Mouse (Mus musculus): ENCODE measurements around the gene Klhl1.

Klhl1 gene

DNA sequence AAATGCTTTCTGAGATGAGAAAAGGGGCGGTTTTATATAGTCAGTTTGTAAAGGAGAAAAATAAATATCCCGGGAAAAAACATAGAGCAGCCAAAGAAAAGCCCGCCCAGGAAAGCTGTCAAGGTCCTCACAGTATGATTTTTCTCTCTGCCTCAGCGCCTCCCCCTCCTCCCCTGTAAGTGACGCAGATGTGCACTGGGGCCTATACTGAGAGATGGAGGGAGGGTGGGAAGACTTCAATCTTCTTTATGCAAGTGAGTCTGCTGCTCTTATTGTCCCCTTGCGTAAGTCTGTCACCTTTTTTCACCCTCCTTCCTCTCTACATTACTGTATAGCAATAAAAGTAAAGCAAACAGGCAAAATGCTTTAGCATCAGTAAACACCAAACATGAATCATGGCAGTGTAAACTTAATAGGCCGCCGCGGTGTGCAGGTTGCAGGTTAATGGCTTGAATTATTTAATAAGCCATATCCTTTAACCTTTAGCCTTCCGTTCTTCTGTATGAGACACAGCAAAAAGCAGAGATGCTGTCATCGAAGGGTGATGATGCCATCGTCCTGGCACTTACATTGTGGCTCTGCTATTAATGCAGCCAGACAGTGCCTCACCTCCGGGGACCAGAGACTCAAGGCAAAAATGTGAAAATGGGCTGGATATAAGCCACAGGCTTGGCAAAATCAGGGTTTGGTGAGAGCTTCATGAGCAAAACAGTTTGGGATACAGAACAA is at the start of gene Klhl1:
Gene Klhl1 (minus strand): TSS at position 149 of the 729 bp plus-strand sequence.
- DNase-seq (ENCODE audit: low spot score), result no peak

DNA sequence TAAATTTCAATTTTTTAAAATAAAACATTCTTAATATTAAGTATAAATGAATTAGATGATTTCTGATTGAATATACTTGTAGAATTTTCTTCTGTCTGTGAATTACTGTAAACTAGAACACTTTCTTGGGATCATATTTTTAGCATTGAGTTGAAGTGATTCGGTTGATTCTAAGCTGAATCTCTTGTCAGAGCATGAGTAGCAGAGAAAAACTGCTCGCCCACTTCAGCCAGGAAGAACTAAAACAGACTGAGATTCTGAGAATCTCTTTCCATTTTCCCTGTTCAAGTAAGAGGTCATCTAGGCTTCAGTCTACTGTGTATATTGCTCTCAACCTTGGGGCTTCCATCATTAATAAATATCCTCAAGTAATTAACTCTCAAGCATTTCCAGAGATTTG is 34.8 kb upstream of the Klhl1 start:
- DNase-seq (ENCODE audit: low spot score), result no peak

DNA sequence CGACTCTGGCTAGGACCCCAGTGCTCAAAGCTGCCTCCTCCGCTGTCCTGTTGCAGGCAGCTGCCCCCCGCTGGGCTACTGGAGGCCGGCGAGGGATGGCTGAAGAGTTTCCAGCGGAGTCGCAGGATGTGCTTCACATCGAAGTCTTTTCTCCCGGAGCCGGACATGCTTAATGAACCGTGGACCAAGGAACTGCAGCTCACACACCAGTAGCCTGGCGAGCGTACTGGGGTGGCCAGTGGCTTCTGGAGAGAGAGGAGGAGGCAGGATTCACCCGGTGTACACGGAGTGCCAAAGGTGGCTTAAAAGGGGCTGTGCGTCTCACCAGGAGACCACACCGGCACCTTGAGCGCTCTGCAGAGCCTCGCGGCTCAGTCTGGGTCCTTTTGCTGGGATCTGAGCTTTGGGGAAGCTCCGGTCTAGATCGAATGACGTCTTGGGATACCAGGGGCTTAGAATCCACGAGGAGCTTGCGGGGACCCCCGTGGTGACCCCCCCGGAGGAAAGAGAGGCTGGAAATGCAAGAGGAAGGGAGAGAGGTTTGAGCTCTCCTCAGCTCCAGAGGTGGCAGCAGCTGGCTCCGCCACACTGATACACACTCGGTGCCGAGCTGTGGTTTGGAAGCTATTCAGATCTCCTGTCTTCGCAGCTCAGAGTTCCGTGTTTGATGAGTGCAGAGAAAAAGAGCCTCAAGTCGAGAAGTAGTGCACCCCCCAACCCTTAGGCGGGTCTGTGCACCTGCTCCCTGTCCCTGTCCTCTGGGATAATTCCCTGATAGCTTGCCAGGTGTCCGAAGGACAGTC is 550 bp downstream of the Klhl1 start:
- DNase-seq (ENCODE audit: low spot score), result peak; percentile 35

DNA sequence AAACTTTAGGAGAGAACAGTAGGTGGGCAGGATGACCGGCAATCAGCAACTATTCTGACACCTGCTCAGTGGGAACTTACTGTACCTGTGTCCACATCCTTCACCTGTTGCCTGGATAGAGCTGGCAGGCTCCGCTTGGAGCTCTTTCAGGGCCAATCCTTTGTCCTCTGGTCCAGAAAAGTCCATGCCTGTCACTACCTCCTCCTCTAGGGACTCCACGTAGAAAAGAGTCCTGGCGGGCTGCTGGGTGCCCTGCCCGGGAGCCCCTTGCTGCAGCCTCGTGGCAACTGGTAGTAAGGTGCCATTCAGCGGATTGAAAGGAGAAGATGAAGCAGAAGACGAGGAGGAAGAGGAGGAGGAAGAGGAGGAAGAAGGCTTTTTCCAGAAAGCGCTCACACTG is 1.2 kb downstream of the Klhl1 start:
- no peak for DNase-seq (ENCODE audit: low spot score)

DNA sequence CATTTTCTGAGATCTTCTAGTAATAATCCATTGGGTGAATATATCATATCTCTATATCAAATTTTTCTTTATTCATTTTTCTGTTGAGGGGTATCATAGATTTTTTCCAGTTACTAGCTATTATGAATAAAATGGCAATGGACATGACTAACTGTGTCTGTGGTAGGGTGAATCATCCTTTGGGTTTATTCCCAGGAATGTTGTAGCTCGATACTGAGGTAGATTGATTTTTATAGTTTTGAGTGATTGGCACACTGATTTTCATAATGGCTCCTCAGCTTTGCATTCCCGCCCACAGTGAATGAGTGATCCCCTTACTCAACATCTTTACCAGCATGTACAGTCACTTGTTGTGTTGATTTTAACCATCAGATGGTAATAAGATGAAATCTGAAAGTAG is 19.0 kb downstream of the Klhl1 start:
- DNase-seq (ENCODE audit: low spot score), result no peak

DNA sequence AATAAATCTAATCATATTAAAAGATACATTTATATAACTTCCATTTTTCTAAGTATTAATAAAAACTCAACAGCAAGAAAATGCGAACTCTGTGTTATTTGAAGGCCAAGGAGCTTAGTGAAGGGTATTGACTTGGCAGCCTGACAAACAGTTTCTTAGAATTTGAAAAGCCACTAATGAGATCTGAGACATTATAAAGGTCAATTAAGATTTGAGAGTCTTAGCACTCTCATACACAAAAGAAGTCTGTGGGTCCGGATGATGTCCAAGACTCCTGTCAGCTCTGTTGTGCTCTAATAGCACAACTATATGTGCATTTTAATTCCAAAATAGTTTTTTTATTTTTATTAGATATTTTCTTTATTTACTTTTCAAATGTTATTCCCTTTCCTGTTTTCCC is 47.1 kb downstream of the Klhl1 start:
- DNase-seq (ENCODE audit: low spot score), result no peak

DNA sequence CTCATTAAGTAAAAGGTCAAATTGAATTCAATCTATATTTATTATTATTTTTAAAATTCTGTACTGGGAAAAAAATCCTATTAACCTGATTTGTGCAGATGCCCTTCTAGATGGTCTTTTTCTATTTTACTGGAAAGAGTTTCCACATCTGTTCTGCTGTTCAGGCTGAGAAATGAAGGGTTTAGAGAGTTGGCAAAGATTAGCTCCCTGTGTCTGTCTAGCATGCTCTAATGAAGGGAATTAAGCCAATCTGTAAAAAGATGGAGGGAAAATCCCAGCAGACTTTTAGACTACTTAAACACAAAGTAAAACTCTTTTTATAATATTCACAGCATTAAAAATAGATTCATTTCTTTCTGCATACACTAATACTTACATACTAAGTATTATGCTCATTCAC is 47.6 kb downstream of the Klhl1 start:
- no peak for DNase-seq (ENCODE audit: low spot score)

DNA sequence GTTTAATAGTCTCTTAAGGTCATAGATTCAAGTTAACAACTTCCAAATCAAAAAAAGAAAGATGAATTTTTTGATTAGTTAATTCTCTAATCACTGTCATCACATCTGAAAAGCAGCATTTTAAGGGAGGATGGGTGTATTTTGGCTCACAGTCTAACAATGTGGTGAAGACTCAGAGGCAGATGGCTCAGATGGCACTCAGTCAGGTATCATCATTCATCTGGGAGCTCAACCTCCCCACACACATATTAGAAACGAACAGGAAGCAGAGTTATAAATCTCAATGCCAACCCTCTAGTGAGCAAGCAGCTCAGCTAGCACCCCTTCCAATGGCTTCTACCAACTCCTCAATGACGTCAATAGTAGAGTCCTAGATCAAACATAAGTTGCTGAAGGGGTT is 57.1 kb downstream of the Klhl1 start:
- DNase-seq (ENCODE audit: low spot score), result no peak

DNA sequence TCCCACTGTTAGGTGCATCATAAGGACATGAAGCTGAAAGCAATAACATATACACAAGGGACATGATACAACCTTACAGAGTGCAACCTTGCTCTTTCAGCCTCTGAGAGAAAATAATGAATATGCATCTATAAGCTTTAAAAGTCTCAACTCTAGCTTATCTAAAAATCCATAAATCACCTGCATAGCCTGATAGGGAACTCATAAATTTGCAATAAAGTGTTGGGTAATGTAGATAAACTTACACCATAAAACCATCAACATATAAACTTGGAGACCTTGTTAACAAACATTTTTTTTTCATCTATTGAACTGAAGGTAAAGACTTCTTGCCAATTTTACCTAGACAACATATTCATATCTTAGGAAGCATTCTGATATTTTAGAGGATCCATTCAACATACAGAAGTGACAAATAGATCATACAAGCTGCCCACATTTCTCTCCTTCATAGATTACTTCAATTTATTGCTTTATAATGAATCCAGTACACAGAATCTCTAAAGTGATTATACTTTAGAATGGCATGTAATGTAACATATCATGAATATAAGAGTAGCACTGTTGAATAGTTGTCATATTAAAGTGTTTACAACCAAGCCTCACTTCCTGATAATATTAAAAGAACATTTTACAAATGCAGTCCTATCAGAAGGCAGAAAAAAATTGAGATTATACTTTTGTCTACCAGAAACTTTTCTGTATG is 126.7 kb downstream of the Klhl1 start:
- no peak for DNase-seq (ENCODE audit: low spot score)

DNA sequence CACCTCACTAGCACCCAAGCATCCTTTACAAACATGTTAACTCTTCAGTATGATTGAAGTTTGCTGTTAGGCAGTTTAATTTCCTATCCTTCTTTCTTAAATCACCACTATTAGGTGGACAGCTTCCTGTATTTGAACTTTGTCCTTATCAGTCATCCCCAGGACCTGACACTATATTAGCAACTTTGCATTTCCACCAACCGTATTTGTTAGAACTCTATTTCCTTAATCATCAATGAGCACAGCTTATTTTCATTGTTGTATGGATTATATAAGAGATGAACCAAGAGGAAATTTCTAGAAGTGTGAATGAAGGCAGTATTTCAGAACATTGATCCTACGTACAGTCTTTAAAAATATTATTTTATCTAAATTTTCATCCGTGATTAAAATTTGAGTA is 156.2 kb downstream of the Klhl1 start:
- DNase-seq (ENCODE audit: low spot score), result no peak

DNA sequence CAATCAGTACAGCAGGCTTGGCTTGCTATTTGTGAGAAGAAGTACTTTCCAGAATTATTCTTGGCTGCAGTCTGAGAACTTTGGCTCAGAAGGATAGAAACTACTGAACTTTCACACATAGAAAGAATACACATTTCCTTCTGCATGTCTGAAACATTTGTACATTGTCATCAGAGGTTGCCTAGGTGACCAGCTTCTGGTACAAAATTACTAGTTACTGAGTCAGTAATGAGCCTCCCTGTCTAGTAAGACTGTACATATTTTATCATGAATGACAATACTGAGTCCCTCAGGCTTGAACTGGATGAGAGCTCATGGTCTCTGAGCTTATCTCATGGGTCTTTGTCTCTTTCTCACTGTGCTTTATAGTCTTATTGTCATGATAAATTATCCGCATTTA is 170.7 kb downstream of the Klhl1 start:
- DNase-seq (ENCODE audit: low spot score), result no peak

DNA sequence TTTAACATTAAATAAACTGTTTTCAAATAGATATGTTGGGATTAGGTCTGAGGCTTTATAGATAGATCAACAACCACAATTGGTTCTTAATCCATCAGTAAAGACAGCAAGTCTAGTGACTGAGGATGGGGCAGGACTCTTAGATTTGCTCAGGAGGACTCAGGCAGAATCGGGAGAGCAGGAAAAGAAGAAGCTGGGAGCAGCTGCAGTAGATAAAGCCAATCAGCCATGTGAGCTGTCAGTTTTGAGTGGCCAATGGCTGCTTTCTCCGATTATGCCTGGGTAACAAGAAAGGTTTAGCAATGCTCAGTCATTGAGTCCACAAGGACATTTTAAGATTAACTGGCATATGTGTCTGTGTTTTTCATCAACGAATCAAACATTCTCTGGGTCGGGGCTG is 187.8 kb downstream of the Klhl1 start:
- DNase-seq (ENCODE audit: low spot score), result no peak

DNA sequence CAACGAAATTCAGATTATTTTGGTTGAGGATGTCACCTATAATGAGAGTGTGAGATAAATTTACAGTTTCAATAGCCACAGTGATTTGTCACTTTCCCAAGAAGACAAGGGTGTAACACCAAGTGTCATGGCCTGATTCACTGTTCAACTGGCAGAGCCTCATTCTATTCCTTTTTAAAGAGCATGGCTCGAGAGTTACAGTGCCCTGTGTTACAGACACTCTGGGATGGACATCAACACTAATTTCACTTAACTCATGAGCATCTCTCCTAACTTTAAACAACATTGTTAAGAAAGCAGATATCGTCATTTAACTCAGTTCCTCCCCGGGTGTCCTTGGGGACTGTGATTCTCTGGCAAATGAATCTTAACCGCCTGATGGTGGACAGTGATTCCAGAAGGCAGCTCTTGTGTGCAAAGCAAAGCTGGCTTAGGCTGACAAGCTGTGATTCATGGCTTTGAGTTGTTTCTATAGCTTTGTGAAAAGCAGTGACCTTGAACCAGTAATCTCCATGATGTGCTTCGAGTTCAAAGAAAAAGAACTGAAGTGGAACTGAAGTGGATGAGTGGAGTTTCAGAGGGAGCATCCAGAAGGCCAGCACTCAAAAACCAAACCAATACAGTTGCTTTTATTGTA is 301.0 kb downstream of the Klhl1 start:
- no peak for DNase-seq (ENCODE audit: low spot score)

DNA sequence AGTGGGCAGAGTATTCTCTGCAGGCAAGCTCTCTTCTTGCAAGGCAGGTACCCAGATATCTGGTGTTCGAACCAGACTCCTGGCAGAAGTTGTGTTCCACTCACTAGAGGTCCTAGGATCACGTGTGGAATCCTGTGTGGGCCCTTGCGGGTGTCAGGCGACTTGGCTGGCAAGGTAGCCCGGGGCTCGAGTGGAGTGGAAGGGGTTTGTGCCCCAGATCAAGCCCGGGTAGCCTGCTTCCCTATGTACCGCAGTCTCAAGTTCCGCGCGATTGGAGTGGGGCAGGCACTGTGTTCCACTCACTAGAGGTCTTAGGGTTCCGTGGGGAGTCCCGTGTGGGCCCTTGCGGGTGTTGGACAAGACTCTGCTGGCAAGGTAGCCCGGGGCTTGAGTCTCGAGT is 324.1 kb downstream of the Klhl1 start:
- peak; percentile 44 for DNase-seq (ENCODE audit: low spot score)

DNA sequence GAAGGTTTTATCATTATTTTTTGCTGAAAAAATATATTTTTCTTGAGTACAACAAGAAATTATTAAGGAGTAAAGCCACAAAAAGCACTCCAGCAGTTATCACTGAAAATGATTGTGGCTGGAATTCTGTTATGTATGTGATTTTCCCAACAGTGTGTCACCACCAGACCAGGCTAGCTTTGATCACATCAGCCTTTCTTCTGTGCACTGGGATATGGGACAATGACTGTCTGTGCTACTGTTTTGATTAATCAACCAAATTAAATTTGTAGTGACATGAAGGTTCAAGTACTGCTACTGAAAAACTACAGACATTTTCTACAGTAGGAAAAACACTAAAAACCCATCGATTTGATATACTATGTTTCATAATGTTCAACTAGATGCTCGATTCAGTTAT is 344.4 kb downstream of the Klhl1 start:
- no peak for DNase-seq (ENCODE audit: low spot score)

DNA sequence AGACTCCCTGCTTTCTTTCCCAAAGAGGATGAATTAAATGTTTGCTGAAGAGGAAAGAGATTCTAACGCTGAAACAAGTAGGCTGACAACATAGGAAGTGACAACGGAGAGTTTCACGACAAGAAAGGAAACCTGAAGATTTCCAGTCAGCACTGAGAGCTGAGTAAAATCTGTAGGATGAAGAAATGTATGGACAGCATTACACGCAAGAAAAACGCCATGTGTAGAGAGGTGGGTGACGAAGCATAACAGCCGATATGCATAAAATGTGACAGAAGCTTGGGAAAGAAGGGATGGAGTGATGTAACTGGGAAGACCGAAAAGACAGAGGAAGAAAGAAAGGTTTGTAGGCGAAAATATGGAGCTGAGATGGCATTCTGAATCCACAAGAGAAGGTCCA is 375.8 kb downstream of the Klhl1 start:
- no peak for DNase-seq (ENCODE audit: low spot score)

DNA sequence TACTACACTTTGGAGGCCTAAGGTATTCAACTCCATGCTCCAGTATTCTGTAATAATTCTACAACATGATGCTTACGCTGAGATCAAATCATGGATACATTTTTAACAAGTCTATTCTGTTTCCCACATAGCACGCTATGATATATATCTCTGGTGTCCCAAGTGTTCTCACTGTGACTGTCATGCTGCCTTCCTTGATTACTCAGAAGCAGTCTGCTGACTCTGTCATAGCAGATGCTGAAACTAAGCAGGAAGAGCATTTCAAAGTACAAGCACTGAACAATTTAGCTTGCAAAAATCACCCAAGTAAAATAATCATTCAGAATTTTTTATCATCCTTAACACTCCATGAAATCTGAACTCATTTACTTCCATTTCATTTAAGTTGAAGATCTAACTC is 378.7 kb downstream of the Klhl1 start:
- no peak for DNase-seq (ENCODE audit: low spot score)

DNA sequence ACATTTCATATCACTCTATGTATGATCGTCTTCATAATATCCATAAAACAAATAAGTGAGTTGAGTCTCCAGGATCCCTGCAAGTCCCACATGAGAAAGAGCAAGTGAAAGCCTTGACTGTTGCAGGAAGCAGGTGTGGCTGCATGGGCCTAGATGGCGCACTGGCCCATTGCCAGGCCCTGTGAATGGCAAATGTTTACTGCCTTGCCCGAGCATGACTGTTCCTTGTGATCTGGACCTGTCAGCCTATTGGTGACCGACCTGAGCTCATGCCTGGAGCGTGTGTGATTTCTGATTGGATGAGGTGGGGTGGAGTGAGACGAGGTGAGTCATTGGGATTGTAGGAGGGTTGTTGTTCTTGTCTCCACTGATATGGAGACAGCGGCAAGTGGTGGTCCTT is 411.5 kb downstream of the Klhl1 start:
- DNase-seq (ENCODE audit: low spot score), result no peak

DNA sequence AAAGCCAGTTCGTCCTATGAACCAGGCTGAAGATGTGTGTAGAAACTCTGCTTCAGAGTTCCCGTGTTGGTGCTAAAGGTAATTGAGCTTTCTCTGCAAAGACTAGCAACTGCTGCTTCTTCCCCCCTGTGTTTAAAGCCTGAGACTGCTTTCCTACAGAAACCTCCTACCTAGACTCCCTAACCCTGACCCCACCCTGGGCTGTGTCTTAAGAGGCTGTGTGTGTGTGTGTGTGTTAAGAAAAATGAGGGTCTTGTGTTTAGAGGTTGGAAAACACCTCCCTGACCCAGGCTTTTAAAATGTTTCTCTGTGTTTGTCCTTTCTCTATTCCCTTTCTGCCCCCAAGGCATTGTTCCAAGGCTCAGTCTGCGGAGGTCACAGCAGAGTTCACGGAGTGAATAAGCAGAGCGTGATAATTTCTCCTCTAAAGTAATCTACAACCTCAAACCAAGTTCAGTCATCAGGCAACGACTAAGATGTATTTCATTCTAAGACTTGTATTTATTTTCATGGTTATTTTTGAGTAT is 437.2 kb downstream of the Klhl1 start:
- no peak for DNase-seq (ENCODE audit: low spot score)

DNA sequence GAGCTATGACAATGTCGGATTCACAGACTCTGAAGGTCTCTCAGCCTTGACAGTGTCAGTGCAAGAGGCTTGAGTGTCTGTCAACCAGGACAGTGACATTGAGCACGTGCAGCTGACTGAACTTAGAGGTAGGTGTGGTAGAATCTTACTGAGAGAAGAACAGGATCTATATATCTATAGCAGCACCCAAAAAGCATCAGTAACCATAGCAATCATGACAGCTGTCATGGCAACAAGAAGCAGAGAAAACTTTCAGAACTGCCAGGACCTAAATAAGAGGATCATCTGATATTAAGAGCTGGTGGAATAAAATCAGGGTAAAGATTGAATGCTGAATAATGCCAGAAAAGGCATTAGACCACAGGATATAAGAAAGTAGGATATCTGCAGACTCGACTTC is 453.0 kb downstream of the Klhl1 start:
- no peak for DNase-seq (ENCODE audit: low spot score)
